Mouse (Mus musculus) heart, adult 2 months (tissue): ENCODE measurements around the gene Spata21. TPM values are rescaled to one million over a fixed set of nuclear protein-coding genes. Genes with fewer than 3 reads are reported as not detected.
"Not testable (repeated sequence)": the region's sequence is repeated elsewhere in the genome, so short reads cannot be mapped to it uniquely, and the experiment has no call there.

Experiments used
- DNase-seq, 2 experiments: peaks; one replicate each; pipeline ENCODE4 v3.0.0; 2021
- H3K27ac ChIP-seq: fragments of 200-600 bp; 2 replicates; pipeline ENCODE4 v1.8.1; 2022
- H3K27me3 ChIP-seq: fragments of 200-500 bp; 2 replicates; pipeline ENCODE4 v1.6.1; 2012; ENCODE audit warnings: mild to moderate bottlenecking, low read length, inconsistent platforms, mixed read lengths; ENCODE audit not compliant: control insufficient read depth, insufficient read depth
- H3K36me3 ChIP-seq: fragments of 200-500 bp; 2 replicates; pipeline ENCODE4 v1.6.1; 2012; ENCODE audit warnings: low read length, inconsistent platforms; ENCODE audit not compliant: control insufficient read depth, insufficient read depth
- H3K4me1 ChIP-seq: fragments of 200-500 bp; 2 replicates; pipeline ENCODE4 v1.6.1; 2011; ENCODE audit warnings: low read length; ENCODE audit not compliant: control insufficient read depth, insufficient read depth
- H3K4me3 ChIP-seq: fragments of 200-600 bp; 2 replicates; pipeline ENCODE4 v1.8.1; 2022
- H3K79me2 ChIP-seq: fragments of 200-500 bp; replicated peaks from 2 replicates; pipeline ENCODE4 v1.6.1; 2012; ENCODE audit warnings: mild to moderate bottlenecking, inconsistent platforms, low read length, moderate library complexity, mixed read lengths; ENCODE audit not compliant: control insufficient read depth, insufficient read depth
- H3K9ac ChIP-seq: fragments of 200-500 bp; 2 replicates; pipeline ENCODE4 v1.6.1; 2012; ENCODE audit warnings: low read depth, mild to moderate bottlenecking, control low read depth, inconsistent platforms, low read length, mixed read lengths
- CTCF ChIP-seq: fragments of 200-600 bp; IDR thresholded peaks from 2 replicates; pipeline ENCODE4 v1.8.1; 2022; ENCODE audit warnings: antibody characterized with exemption, mild to moderate bottlenecking, moderate library complexity
- EP300 ChIP-seq: fragments of 200-500 bp; IDR thresholded peaks from 2 replicates; pipeline ENCODE4 v1.6.1; 2011; ENCODE audit warnings: low read depth, low read length, control low read depth; ENCODE audit not compliant: insufficient read depth
- POLR2A ChIP-seq: fragments of 200-500 bp; IDR thresholded peaks from 2 replicates; pipeline ENCODE4 v1.6.1; 2011; ENCODE audit warnings: mild to moderate bottlenecking, low read depth, low read length, control low read depth; ENCODE audit not compliant: insufficient read depth
- WGBS: fragments of 180-500 bp; shearing (Covaris S2); methylation state at CpG from one replicate; pipeline ENCODE4 v1.1.7; 2018; 5-methylcytosine and 5-hydroxymethylcytosine counted together
- intact Hi-C: fragments of 180-260 bp; cut with DNase I; formaldehyde crosslinking; loops from one replicate; pipeline ENCODE4 v1.15.1; 2025
- polyA plus RNA-seq: library from polyadenylated mRNA; depleted of rRNA; stranded (reverse); fragments of >200 nt; gene quantifications from 2 replicates; pipeline ENCODE4 v1.2.3, GENCODE M21; 2012
- total RNA-seq, 2 experiments: library from RNA; stranded (reverse); gene quantifications; 2 replicates each; pipeline ENCODE4 v1.2.3; 2021

Spata21 gene
- total and polyA plus RNA-seq, 3 experiments: 0.16 TPM; not detected in 2

GRCm38 (mm10) chr4:141139116-141139970 is 51.2 kb downstream of the Spata21 start, which contains the start of gene Szrd1:
Gene Szrd1 (minus strand): TSS chr4:141139775.
- Histone ChIP-seq H3K27me3 (no peaks in the 10 kb centered on the region), H3K4me3 (peak within 1 kb of the TSS; percentile 61), H3K9ac (peak within 1 kb of the TSS; percentile 90), H3K27ac (peak within 1 kb of the TSS; percentile 97), H3K79me2 (peaks cover 7% of the 10 kb centered on the region), H3K36me3 (peaks cover 6% of the 10 kb centered on the region), H3K4me1 (peaks cover 18% of the 10 kb centered on the region)
- intact Hi-C loops: loop anchor here (2.0 to 10.0 kb wide), 3 partner anchors 61 to 655 kb away; partner anchors contain the start of genes Casp9, Dnajc16, Necap2 and Sdhb
- TF ChIP-seq EP300: peak; percentile 80; the same call in 1 of the 2 replicates
- no peak for TF ChIP-seq CTCF
- peak; percentile 79 for TF ChIP-seq POLR2A
- peak; percentile 98 to 99 for DNase-seq
- WGBS: under 1% methylated on average over 63 of the region's 63 CpGs

- WGBS: 85% methylated on average over 9 of the region's 9 CpGs
- H3K79me2 ChIP-seq, DNase-seq, H3K27ac ChIP-seq, H3K4me3 ChIP-seq, H3K9ac ChIP-seq, H3K27me3 ChIP-seq, H3K36me3 ChIP-seq, H3K4me1 ChIP-seq: not testable (repeated sequence)
- intact Hi-C loops: loop anchor here (5.0 to 10.0 kb wide), 2 partner anchors 62 to 426 kb away; no protein-coding TSS in a partner anchor
These were observed 52.2 kb downstream of the Spata21 start for GRCm38 (mm10) chr4:141140354-141140753.

- TF ChIP-seq POLR2A: no peak
- no peak for TF ChIP-seq CTCF
- no peak for TF ChIP-seq EP300
- Histone ChIP-seq H3K9ac (no peak overlapping the region), H3K4me3 (no peak overlapping the region), H3K27me3 (no peaks in the 10 kb centered on the region), H3K79me2 (peaks cover 7% of the 10 kb centered on the region), H3K36me3 (peaks cover 4% of the 10 kb centered on the region; the same call in 1 of the 2 replicates), H3K4me1 (peaks cover 9% of the 10 kb centered on the region), H3K27ac (no peak overlapping the region)
- DNase-seq: no peak
- intact Hi-C loops: loop anchor here (5.0 to 10.0 kb wide), 2 partner anchors 61 to 426 kb away; no protein-coding TSS in a partner anchor
- 72% methylated on average over 6 of the region's 6 CpGs for WGBS
These were observed 52.8 kb downstream of the Spata21 start for GRCm38 (mm10) chr4:141140967-141141366.

- 7% methylated on average over 9 of the region's 9 CpGs for WGBS
- Histone ChIP-seq H3K4me1 (peaks cover 4% of the 10 kb centered on the region), H3K9ac (peak overlapping the region; percentile 53), H3K27me3 (no peaks in the 10 kb centered on the region), H3K27ac (peak overlapping the region; percentile 53), H3K36me3 (peaks cover 2% of the 10 kb centered on the region; the same call in 1 of the 2 replicates), H3K4me3 (peak overlapping the region; percentile 26), H3K79me2 (peaks cover 4% of the 10 kb centered on the region)
- TF ChIP-seq POLR2A (no peak), CTCF (no peak; the same call in none of the 2 replicates), EP300 (no peak)
- peak; percentile 78 to 82 for DNase-seq
- intact Hi-C loops: loop anchor here (1.0 to 10.0 kb wide), 3 partner anchors 60 to 428 kb away; no protein-coding TSS in a partner anchor
These were observed 54.2 kb downstream of the Spata21 start for GRCm38 (mm10) chr4:141142285-141142811.

GRCm38 (mm10) chr4:141145124-141145523 is 57.0 kb downstream of the Spata21 start:
- WGBS: 93% methylated on average over 12 of the region's 16 CpGs
- DNase-seq: not testable (repeated sequence)

More at GRCm38 (mm10) chr4:141145124-141145523, 57.0 kb downstream of the Spata21 start:
- not testable (repeated sequence) for H3K79me2 ChIP-seq, H3K36me3 ChIP-seq, H3K4me1 ChIP-seq, H3K4me3 ChIP-seq, H3K27ac ChIP-seq, H3K9ac ChIP-seq, H3K27me3 ChIP-seq
- intact Hi-C loops: loop anchor here (10.0 kb wide), 1 partner anchor 430 kb away; no protein-coding TSS in a partner anchor
